Mouse (Mus musculus): Measurements from ENCODE around the gene Dock4. TPM values are rescaled to one million over a fixed set of nuclear protein-coding genes. Genes with fewer than 3 reads are reported as not detected.

Gene Dock4
- total RNA-seq, 2 experiments from 2014 or later: 202 to 219 TPM

- no peak for DNase-seq (ENCODE audit: low spot score in 2 of 2)
Measured at GRCm38 (mm10) chr12:40813474-40813873, 367.7 kb downstream of the Dock4 start.

- DNase-seq (ENCODE audit: low spot score in 2 of 2): no peak
Measured at GRCm38 (mm10) chr12:40814659-40815363, 369.1 kb downstream of the Dock4 start.

- DNase-seq (ENCODE audit: low spot score in 2 of 2): no peak
Measured at GRCm38 (mm10) chr12:40818046-40818708, 372.4 kb downstream of the Dock4 start.

- no peak for DNase-seq (ENCODE audit: low spot score in 2 of 2)
Measured at GRCm38 (mm10) chr12:40823631-40824030, 377.9 kb downstream of the Dock4 start.

- peak in 1 of 2 experiments; percentile 50 for DNase-seq (ENCODE audit: low spot score in 2 of 2)
Measured at GRCm38 (mm10) chr12:40824251-40824650, 378.5 kb downstream of the Dock4 start.

GRCm38 (mm10) chr12:40825935-40826460 lies 380.2 kb downstream of the Dock4 start:
- DNase-seq (ENCODE audit: low spot score in 2 of 2): no peak

GRCm38 (mm10) chr12:40826491-40826890 lies 380.7 kb downstream of the Dock4 start:
- no peak for DNase-seq (ENCODE audit: low spot score in 2 of 2)

GRCm38 (mm10) chr12:40828025-40828424 lies 382.3 kb downstream of the Dock4 start:
- peak in 1 of 2 experiments; percentile 63 for DNase-seq (ENCODE audit: low spot score in 2 of 2)

GRCm38 (mm10) chr12:40829269-40829668 lies 383.5 kb downstream of the Dock4 start:
- peak in 1 of 2 experiments; percentile 63 for DNase-seq (ENCODE audit: low spot score in 2 of 2)

GRCm38 (mm10) chr12:40832157-40832556 lies 386.4 kb downstream of the Dock4 start:
- DNase-seq (ENCODE audit: low spot score in 2 of 2): peak in 1 of 2 experiments; percentile 79

- no peak for DNase-seq (ENCODE audit: low spot score in 2 of 2)
Measured at GRCm38 (mm10) chr12:40836924-40837323, 391.2 kb downstream of the Dock4 start.

GRCm38 (mm10) chr12:40837597-40838337 lies 392.0 kb downstream of the Dock4 start:
- DNase-seq (ENCODE audit: low spot score in 2 of 2): peak; percentile 72 to 93

GRCm38 (mm10) chr12:40838338-40838695 lies 392.6 kb downstream of the Dock4 start:
- DNase-seq (ENCODE audit: low spot score in 2 of 2): no peak

- peak in 1 of 2 experiments; percentile 57 for DNase-seq (ENCODE audit: low spot score in 2 of 2)
Measured at GRCm38 (mm10) chr12:40838940-40839339, 393.2 kb downstream of the Dock4 start.

- DNase-seq (ENCODE audit: low spot score in 2 of 2): no peak
Measured at GRCm38 (mm10) chr12:40839817-40840216, 394.1 kb downstream of the Dock4 start.

- no peak for DNase-seq (ENCODE audit: low spot score in 2 of 2)
Measured at GRCm38 (mm10) chr12:40842251-40842988, 396.7 kb downstream of the Dock4 start.

- no peak for DNase-seq (ENCODE audit: low spot score in 2 of 2)
Measured at GRCm38 (mm10) chr12:40842991-40843390, 397.2 kb downstream of the Dock4 start.

GRCm38 (mm10) chr12:40843474-40844080 lies 397.8 kb downstream of the Dock4 start:
- DNase-seq (ENCODE audit: low spot score in 2 of 2): no peak

- no peak for DNase-seq (ENCODE audit: low spot score in 2 of 2)
Measured at GRCm38 (mm10) chr12:40844324-40844723, 398.6 kb downstream of the Dock4 start.

- DNase-seq (ENCODE audit: low spot score in 2 of 2): no peak
Measured at GRCm38 (mm10) chr12:40854705-40855367, 409.1 kb downstream of the Dock4 start.

Measured in layer of hippocampus, adult 18-20 months (tissue).